Mouse (Mus musculus) embryonic facial prominence, embryonic 10.5 days (tissue): ENCODE data around the gene Rpf1. TPM values are rescaled to one million over a fixed set of nuclear protein-coding genes. Genes with fewer than 3 reads are reported as not detected.

Experiments used
- DNase-seq: peaks from one replicate; pipeline ENCODE4 v3.0.0-alpha.2; 2017; ENCODE audit warnings: low spot score
- H3K27ac ChIP-seq: fragments of 300-500 bp; sonication (generic); replicated peaks from 2 replicates; pipeline ENCODE4 v1.5.1; 2016; ENCODE audit warnings: mild to moderate bottlenecking
- H3K27me3 ChIP-seq: fragments of 300-500 bp; sonication (generic); replicated peaks from 2 replicates; pipeline ENCODE4 v1.6.1; 2016; ENCODE audit warnings: low read depth, mild to moderate bottlenecking; ENCODE audit not compliant: poor library complexity, severe bottlenecking
- H3K36me3 ChIP-seq: fragments of 300-500 bp; sonication (generic); replicated peaks from 2 replicates; pipeline ENCODE4 v1.6.1; 2016; ENCODE audit warnings: mild to moderate bottlenecking, moderate library complexity
- H3K4me1 ChIP-seq: fragments of 300-500 bp; sonication (generic); 2 replicates; pipeline ENCODE4 v1.6.1; 2016
- H3K4me3 ChIP-seq: fragments of 300-500 bp; sonication (generic); 2 replicates; pipeline ENCODE4 v1.5.1; 2016; ENCODE audit warnings: mild to moderate bottlenecking, moderate library complexity
- H3K9me3 ChIP-seq: fragments of 300-500 bp; sonication (generic); 2 replicates; pipeline ENCODE4 v1.6.1; 2016; ENCODE audit warnings: mild to moderate bottlenecking
- WGBS: fragments of 180-500 bp; shearing (Covaris S2); methylation state at CpG from one replicate; pipeline ENCODE4 v1.1.7; 2016; 5-methylcytosine and 5-hydroxymethylcytosine counted together
- polyA plus RNA-seq: library from polyadenylated mRNA; unstranded; fragments of >200 nt; fragmentation: Nextera tagmentation; extraction: Ambion mirVana; gene quantifications from 2 replicates; pipeline ENCODE4 v1.2.1, GENCODE M21; 2016

Gene Rpf1
- 65.8 and 66.6 TPM in 2 replicates for polyA plus RNA-seq

- peaks cover 8% of the 10 kb centered on the region for H3K4me1 ChIP-seq
- WGBS, result under 1% methylated on average over 71 of the region's 82 CpGs
- H3K9me3 ChIP-seq, result no peaks in the 10 kb centered on the region
- peak within 1 kb of the TSS; percentile 90 for H3K4me3 ChIP-seq
- H3K36me3 ChIP-seq, result peaks cover 32% of the 10 kb centered on the region
- peak; percentile 88 for DNase-seq
- no peaks in the 10 kb centered on the region for H3K27me3 ChIP-seq
- peak within 1 kb of the TSS; percentile 98 for H3K27ac ChIP-seq
These were observed at the start of gene Rpf1 for GRCm38 (mm10) chr3:146520798-146521651. Gene Rpf1, minus strand, starts transcription at chr3:146521429.

- 82% methylated on average over 6 of the region's 6 CpGs for WGBS
- Histone ChIP-seq H3K27ac (no peak overlapping the region), H3K4me3 (no peak overlapping the region), H3K27me3 (no peaks in the 10 kb centered on the region), H3K36me3 (no peaks in the 10 kb centered on the region), H3K9me3 (no peaks in the 10 kb centered on the region), H3K4me1 (0 out of 2 replicates have a peak, but pooled peaks cover 8% of the 10 kb centered on the region)
- no peak for DNase-seq
These were observed 49.7 kb upstream of the Rpf1 start for GRCm38 (mm10) chr3:146570939-146571338.

- no peak for DNase-seq
- 86% methylated on average over 10 of the region's 10 CpGs for WGBS
- Histone ChIP-seq H3K27me3 (no peaks in the 10 kb centered on the region), H3K9me3 (no peaks in the 10 kb centered on the region), H3K36me3 (no peaks in the 10 kb centered on the region), H3K27ac (no peak within 1 kb of the TSS), H3K4me1 (0 out of 2 replicates have a peak, but pooled peaks cover 8% of the 10 kb centered on the region), H3K4me3 (no peak within 1 kb of the TSS)
These were observed 49.0 kb upstream of the Rpf1 start, which contains the start of gene Uox for GRCm38 (mm10) chr3:146570148-146570782. Gene Uox, plus strand, starts transcription at chr3:146570426.

- 84% methylated on average over 3 of the region's 3 CpGs for WGBS
These were observed 48.4 kb upstream of the Rpf1 start for GRCm38 (mm10) chr3:146569594-146569993.

GRCm38 (mm10) chr3:146567884-146568530 is 46.8 kb upstream of the Rpf1 start:
- Histone ChIP-seq H3K27me3 (no peaks in the 10 kb centered on the region), H3K36me3 (no peaks in the 10 kb centered on the region), H3K9me3 (no peaks in the 10 kb centered on the region), H3K4me3 (no peak overlapping the region), H3K4me1 (peaks cover 13% of the 10 kb centered on the region; the same call in 1 of the 2 replicates), H3K27ac (no peak overlapping the region)
- WGBS, result 81% methylated on average over 9 of the region's 9 CpGs
- no peak for DNase-seq

More at GRCm38 (mm10) chr3:146569594-146569993, 48.4 kb upstream of the Rpf1 start:
- Histone ChIP-seq H3K36me3 (no peaks in the 10 kb centered on the region), H3K4me3 (no peak overlapping the region), H3K9me3 (no peaks in the 10 kb centered on the region), H3K4me1 (peaks cover 12% of the 10 kb centered on the region; the same call in 1 of the 2 replicates), H3K27me3 (no peaks in the 10 kb centered on the region), H3K27ac (no peak overlapping the region)
- DNase-seq, result no peak

- Histone ChIP-seq H3K9me3 (no peaks in the 10 kb centered on the region), H3K4me3 (no peak overlapping the region), H3K27me3 (no peaks in the 10 kb centered on the region), H3K27ac (no peak overlapping the region), H3K4me1 (peaks cover 13% of the 10 kb centered on the region; the same call in 1 of the 2 replicates), H3K36me3 (no peaks in the 10 kb centered on the region)
- no peak for DNase-seq
- WGBS, result 74% methylated on average over 7 of the region's 7 CpGs
These were observed 46.1 kb upstream of the Rpf1 start for GRCm38 (mm10) chr3:146567366-146567765.

GRCm38 (mm10) chr3:146565065-146565411 is 43.8 kb upstream of the Rpf1 start:
- no peaks in the 10 kb centered on the region for H3K36me3 ChIP-seq

GRCm38 (mm10) chr3:146564268-146565064 is 43.2 kb upstream of the Rpf1 start:
- peak overlapping the region; percentile 60; the same call in 1 of the 2 replicates for H3K27ac ChIP-seq

More at GRCm38 (mm10) chr3:146565065-146565411, 43.8 kb upstream of the Rpf1 start:
- no peak for DNase-seq
- H3K4me1 ChIP-seq, result peaks cover 13% of the 10 kb centered on the region; the same call in 1 of the 2 replicates
- H3K4me3 ChIP-seq, result no peak overlapping the region
- no peaks in the 10 kb centered on the region for H3K27me3 ChIP-seq
- H3K27ac ChIP-seq, result no peak overlapping the region; the same call in 1 of the 2 replicates
- 89% methylated on average over 1 of the region's 1 CpGs for WGBS
- no peaks in the 10 kb centered on the region for H3K9me3 ChIP-seq

GRCm38 (mm10) chr3:146562936-146563335 is 41.7 kb upstream of the Rpf1 start:
- no peak overlapping the region for H3K4me3 ChIP-seq
- DNase-seq, result no peak

More at GRCm38 (mm10) chr3:146564268-146565064, 43.2 kb upstream of the Rpf1 start:
- Histone ChIP-seq H3K36me3 (no peaks in the 10 kb centered on the region), H3K4me1 (peaks cover 13% of the 10 kb centered on the region; the same call in 1 of the 2 replicates), H3K9me3 (no peaks in the 10 kb centered on the region), H3K4me3 (no peak overlapping the region), H3K27me3 (no peaks in the 10 kb centered on the region)
- 25% methylated on average over 14 of the region's 14 CpGs for WGBS
- peak; percentile 84 for DNase-seq

GRCm38 (mm10) chr3:146557507-146557906 is 36.3 kb upstream of the Rpf1 start:
- WGBS, result 84% methylated on average over 6 of the region's 6 CpGs

More at GRCm38 (mm10) chr3:146562936-146563335, 41.7 kb upstream of the Rpf1 start:
- Histone ChIP-seq H3K4me1 (peaks cover 11% of the 10 kb centered on the region; the same call in 1 of the 2 replicates), H3K27ac (no peak overlapping the region), H3K9me3 (no peaks in the 10 kb centered on the region), H3K36me3 (no peaks in the 10 kb centered on the region), H3K27me3 (no peaks in the 10 kb centered on the region)
- 90% methylated on average over 7 of the region's 7 CpGs for WGBS

GRCm38 (mm10) chr3:146556567-146556966 is 35.3 kb upstream of the Rpf1 start:
- no peak for DNase-seq
- WGBS, result 68% methylated on average over 1 of the region's 1 CpGs
- no peaks in the 10 kb centered on the region for H3K9me3 ChIP-seq

More at GRCm38 (mm10) chr3:146557507-146557906, 36.3 kb upstream of the Rpf1 start:
- Histone ChIP-seq H3K9me3 (no peaks in the 10 kb centered on the region), H3K27ac (no peak overlapping the region), H3K4me1 (no peaks in the 10 kb centered on the region), H3K36me3 (no peaks in the 10 kb centered on the region), H3K27me3 (no peaks in the 10 kb centered on the region), H3K4me3 (no peak overlapping the region)
- DNase-seq, result no peak

More at GRCm38 (mm10) chr3:146556567-146556966, 35.3 kb upstream of the Rpf1 start:
- Histone ChIP-seq H3K27me3 (no peaks in the 10 kb centered on the region), H3K36me3 (no peaks in the 10 kb centered on the region), H3K27ac (no peak overlapping the region), H3K4me3 (no peak overlapping the region), H3K4me1 (no peaks in the 10 kb centered on the region)
